8 mouse cellular contexts compared by ENCODE assay signal in genomic region chr12:4233572-4234508, GRCm38 (mm10). TPM values are rescaled to one million over a fixed set of nuclear protein-coding genes. Genes with fewer than 3 reads are reported as not detected.
DNase-seq lines count a peak whose midpoint lies in the region; ATAC-seq and TF ChIP-seq lines count a peak whose summit lies in the region.

Gene Ptrhd1, plus strand, starts transcription at chr12:4234027.
Gene Cenpo, minus strand, starts transcription at chr12:4234294.

- WGBS in kidney, embryonic 14.5 days = 1% methylated on average over 50 of the region's 50 CpGs
- WGBS in limb, embryonic 15.5 days = 0% methylated on average over 50 of the region's 50 CpGs

- DNase-seq in A20 (ENCODE audit: low read depth, low spot score) = peak; percentile 99
- peak; percentile 97 to 99 for DNase-seq in heart, adult 9 months (ENCODE audit: low spot score in 2 of 2)
- peak; percentile 91 to 96 for DNase-seq in monocyte, adult 2 months (ENCODE audit: low read depth in 1 of 2, low spot score in 2 of 2)
- peak; percentile 96 for DNase-seq in spleen, postnatal 36 days (ENCODE audit: low spot score in 2 of 2)

- peaks cover 44% of the 10 kb centered on the region for H3K4me1 ChIP-seq in bone marrow macrophage, adult 2 months (ENCODE audit: control insufficient read depth, insufficient read depth, low read length)
- H3K4me1 ChIP-seq in embryonic fibroblast, embryonic 13.5 days (ENCODE audit: control insufficient read depth, insufficient read depth, low read length) = no peaks in the 10 kb centered on the region
- peaks cover 8% of the 10 kb centered on the region for H3K4me1 ChIP-seq in kidney, embryonic 14.5 days (ENCODE audit: control insufficient read depth, insufficient read depth, low read length)
- peaks cover 12% of the 10 kb centered on the region for H3K4me1 ChIP-seq in limb, embryonic 15.5 days

- peak within 1 kb of the TSS; percentile 90 for H3K27ac ChIP-seq in bone marrow macrophage, adult 2 months (ENCODE audit: insufficient read depth, low read depth, low read length)
- peak within 1 kb of the TSS; percentile 82 for H3K27ac ChIP-seq in embryonic fibroblast, embryonic 13.5 days (ENCODE audit: insufficient read depth, low read length)
- peak within 1 kb of the TSS; percentile 96 for H3K27ac ChIP-seq in kidney, embryonic 14.5 days (ENCODE audit: low read depth, low read length)
- H3K27ac ChIP-seq in limb, embryonic 15.5 days = peak within 1 kb of the TSS; percentile 98

- peak within 1 kb of the TSS; percentile 78 for H3K4me3 ChIP-seq in bone marrow macrophage, adult 2 months (ENCODE audit: insufficient read depth, low read length)
- H3K4me3 ChIP-seq in embryonic fibroblast, embryonic 13.5 days (ENCODE audit: insufficient read depth, low read length) = peak within 1 kb of the TSS; percentile 82
- peak within 1 kb of the TSS; percentile 70 for H3K4me3 ChIP-seq in kidney, embryonic 14.5 days (ENCODE audit: low read length)
- peak within 1 kb of the TSS; percentile 76 for H3K4me3 ChIP-seq in limb, embryonic 15.5 days

- H3K9me3 ChIP-seq in kidney, embryonic 14.5 days (ENCODE audit: control insufficient read depth, low read length) = no peaks in the 10 kb centered on the region
- no peaks in the 10 kb centered on the region for H3K9me3 ChIP-seq in limb, embryonic 15.5 days

- TF ChIP-seq POLR2A in bone marrow macrophage, adult 2 months (IDR thresholded peaks at IDR 0.05; ENCODE audit: borderline replicate concordance, low read depth, low read length) = no peak
- TF ChIP-seq POLR2A in embryonic fibroblast, embryonic 13.5 days (IDR thresholded peaks at IDR 0.05; ENCODE audit: low read depth, low read length) = peak; percentile 96

- peak within 1 kb of the TSS; percentile 81 for H3K9ac ChIP-seq in kidney, embryonic 14.5 days (ENCODE audit: low read depth, low read length)
- peak within 1 kb of the TSS; percentile 66 for H3K9ac ChIP-seq in limb, embryonic 15.5 days

- peak; percentile 99 for ATAC-seq in kidney, embryonic 14.5 days (ENCODE audit: low FRiP score, low TSS enrichment)
- ATAC-seq in limb, embryonic 15.5 days (ENCODE audit: insufficient number of reproducible peaks, low FRiP score, low TSS enrichment, low read depth) = peak; percentile 97

- no peak for TF ChIP-seq CTCF in bone marrow macrophage, adult 2 months (IDR thresholded peaks at IDR 0.05; ENCODE audit: low read depth, low read length)
- TF ChIP-seq CTCF in embryonic fibroblast, embryonic 13.5 days (IDR thresholded peaks at IDR 0.05; ENCODE audit: borderline replicate concordance, insufficient read depth, low read length) = no peak

- peak within 1 kb of the TSS; percentile 51 for H3K4me2 ChIP-seq in kidney, embryonic 14.5 days (replicated peaks; ENCODE audit: low read depth, low read length)
- H3K4me2 ChIP-seq in limb, embryonic 15.5 days = peak within 1 kb of the TSS; percentile 64

- no peaks in the 10 kb centered on the region for H3K27me3 ChIP-seq in kidney, embryonic 14.5 days (ENCODE audit: control insufficient read depth, insufficient read depth, low read length)
- H3K27me3 ChIP-seq in limb, embryonic 15.5 days = no peaks in the 10 kb centered on the region

- peaks cover 16% of the 10 kb centered on the region; the same call in 1 of the 2 replicates for H3K36me3 ChIP-seq in kidney, embryonic 14.5 days (ENCODE audit: control insufficient read depth, insufficient read depth, low read length)
- peaks cover 38% of the 10 kb centered on the region for H3K36me3 ChIP-seq in limb, embryonic 15.5 days

RNA-seq across cellular contexts. Expression of gene Ptrhd1, which starts in this region (rescaled TPM):
- 8.1 and 9.3 TPM in 2 replicates for polyA plus RNA-seq in bone marrow macrophage, adult 2 months (2012; ENCODE audit: insufficient read depth, insufficient read length, missing spikeins)
- 3.5 and 4.1 TPM in 2 replicates for polyA plus RNA-seq in embryonic fibroblast, embryonic 13.5 days (2011; ENCODE audit: insufficient read length, low read depth, missing spikeins)
- 7.6 and 8.8 TPM in 2 replicates for polyA plus RNA-seq in kidney, embryonic 14.5 days (2014; fragmentation: Nextera tagmentation; extraction: Ambion mirVana)
- 4.5 TPM in 2 replicates for polyA plus RNA-seq in limb, embryonic 15.5 days (2015; fragmentation: Nextera tagmentation; extraction: Ambion mirVana)

RNA-seq across cellular contexts. Expression of gene Cenpo, which starts in this region (rescaled TPM):
- polyA plus RNA-seq in bone marrow macrophage, adult 2 months (2012; ENCODE audit: insufficient read depth, insufficient read length, missing spikeins) = 23.3 and 28.4 TPM in 2 replicates
- polyA plus RNA-seq in embryonic fibroblast, embryonic 13.5 days (2011; ENCODE audit: insufficient read length, low read depth, missing spikeins) = 7.2 and 14.8 TPM in 2 replicates
- polyA plus RNA-seq in kidney, embryonic 14.5 days (2014; fragmentation: Nextera tagmentation; extraction: Ambion mirVana) = 12.0 and 15.4 TPM in 2 replicates
- polyA plus RNA-seq in limb, embryonic 15.5 days (2015; fragmentation: Nextera tagmentation; extraction: Ambion mirVana) = 12.0 and 12.7 TPM in 2 replicates

Comparison
In these comparisons a context has a peak if more than half of its experiments do, and no peak if none do; other contexts are left out.
1. Peak in every context shown above with its lines: DNase-seq, ATAC-seq, H3K4me3 ChIP-seq and H3K27ac ChIP-seq.